Mouse (Mus musculus) ES-Bruce4 (cell line): ENCODE results near the gene Bhlhb9.
"Not testable (repeated sequence)": the region's sequence is repeated elsewhere in the genome, so short reads cannot be mapped to it uniquely, and the experiment has no call there.

Experiments used
- CTCF ChIP-seq: IDR thresholded peaks from one replicate; pipeline ENCODE4 v1.8.1; 2011; ENCODE audit warnings: low read depth, low read length
- EP300 ChIP-seq: IDR thresholded peaks from 2 replicates; pipeline ENCODE4 v1.6.1; 2011; ENCODE audit warnings: low read depth, low read length; ENCODE audit not compliant: insufficient read depth
- POLR2A ChIP-seq: IDR thresholded peaks from one replicate; pipeline ENCODE4 v1.8.1; 2011; ENCODE audit warnings: low read length; ENCODE audit not compliant: insufficient read depth

GRCm38 (mm10) chrX:135839397-135840391 is 42.3 kb downstream of the Bhlhb9 start:
- TF ChIP-seq CTCF, POLR2A, EP300: not testable (repeated sequence)
